ENCODE assay signal across 9 mouse cellular contexts in the genomic region with DNA sequence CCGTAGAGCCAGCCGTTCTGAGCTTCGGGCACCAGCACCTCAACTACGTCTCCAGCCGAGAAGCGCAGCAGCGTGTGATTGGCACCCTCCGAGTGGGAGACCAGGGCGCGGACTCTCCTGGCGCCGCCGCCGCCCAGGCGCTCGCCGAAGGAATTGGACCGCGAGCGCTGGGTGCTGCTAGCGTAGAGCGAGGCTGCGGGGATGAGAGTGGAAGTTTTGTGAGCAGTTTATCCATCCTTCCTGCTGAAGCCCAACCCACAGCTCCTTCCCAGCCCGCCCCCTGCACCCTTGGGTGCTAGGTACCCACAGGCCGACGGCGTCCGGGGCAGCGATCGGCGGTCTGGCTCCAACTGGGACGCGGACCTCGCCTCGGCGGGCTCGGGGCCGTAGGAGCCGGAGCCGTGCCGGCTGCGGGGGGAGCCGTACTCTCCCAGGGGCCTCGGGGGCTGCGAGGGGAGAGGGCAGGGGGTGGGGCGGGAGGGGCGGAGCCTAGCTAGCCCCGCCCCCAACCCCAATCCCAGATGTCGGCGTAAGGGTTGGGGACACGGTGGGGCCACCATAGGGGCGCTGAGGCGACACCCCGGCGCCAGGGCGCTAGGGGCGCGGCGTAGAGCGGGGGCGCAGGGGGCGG. TPM values are rescaled to one million over a fixed set of nuclear protein-coding genes. Genes with fewer than 3 reads are reported as not detected.
DNase-seq lines count a peak whose midpoint lies in the region; ATAC-seq and TF ChIP-seq lines count a peak whose summit lies in the region.
"Had no signal": no experiment of that assay in that cellular context is flagged by ENCODE, and none has a peak within 500 bp of the region (broad histone marks: within the 10 kb centered on the region; RNA-seq: fewer than 3 reads in every experiment).

No protein-coding gene starts in this region.

- peak overlapping the region; percentile 100 for H3K4me2 ChIP-seq in kidney, embryonic 16.5 days (replicated peaks; ENCODE audit: low read depth, low read length)
- H3K4me2 ChIP-seq in stomach, postnatal 0 days (replicated peaks; ENCODE audit: low read depth) = peak overlapping the region; percentile 100

- peaks cover 29% of the 10 kb centered on the region for H3K4me1 ChIP-seq in kidney, embryonic 16.5 days (ENCODE audit: insufficient read depth, low read length)
- H3K4me1 ChIP-seq in stomach, postnatal 0 days (replicated peaks; ENCODE audit: control insufficient read depth, insufficient read depth) = peaks cover 5% of the 10 kb centered on the region; the same call in 1 of the 2 replicates

- H3K4me3 ChIP-seq in left cerebral cortex, adult 2 months = peak overlapping the region; percentile 47
- H3K4me3 ChIP-seq in kidney, embryonic 16.5 days (ENCODE audit: low read length) = peak overlapping the region; percentile 66
- H3K4me3 ChIP-seq in stomach, postnatal 0 days (ENCODE audit: low read depth, low read length) = peak overlapping the region; percentile 56

- WGBS in kidney, embryonic 16.5 days = under 1% methylated on average over 37 of the region's 62 CpGs
- 1% methylated on average over 42 of the region's 62 CpGs for WGBS in stomach, postnatal 0 days

- peak; percentile 85 for ATAC-seq in frontal cortex, adult (ENCODE audit: low TSS enrichment)
- ATAC-seq in kidney, embryonic 16.5 days (ENCODE audit: low FRiP score, low TSS enrichment) = peak; percentile 58
- peak; percentile 63 for ATAC-seq in stomach, postnatal 0 days (ENCODE audit: low FRiP score, low TSS enrichment)

- intact Hi-C loops in left cerebral cortex, adult 2 months (cut with DNase I) = loop anchor here (5.0 kb wide), 1 partner anchor 191 kb away; no protein-coding TSS in a partner anchor

- no peaks in the 10 kb centered on the region for H3K36me3 ChIP-seq in kidney, embryonic 16.5 days (ENCODE audit: insufficient read depth, low read length)
- no peaks in the 10 kb centered on the region for H3K36me3 ChIP-seq in stomach, postnatal 0 days (ENCODE audit: control insufficient read depth, insufficient read depth, low read length)

- H3K27ac ChIP-seq in left cerebral cortex, adult 2 months = 0 out of 2 replicates have a peak overlapping the region, but pooled peaks have one; percentile 3
- H3K27ac ChIP-seq in kidney, embryonic 16.5 days (ENCODE audit: low read length) = no peak overlapping the region
- H3K27ac ChIP-seq in stomach, postnatal 0 days (replicated peaks) = peak overlapping the region; percentile 30
- H3K27ac ChIP-seq: macrophage had no signal

- H3K27me3 ChIP-seq in kidney, embryonic 16.5 days (ENCODE audit: insufficient read depth, low read length) = peaks cover 31% of the 10 kb centered on the region; the same call in 1 of the 2 replicates
- no peaks in the 10 kb centered on the region for H3K27me3 ChIP-seq in stomach, postnatal 0 days (ENCODE audit: control insufficient read depth, insufficient read depth, low read length)

- DNase-seq in left cerebral cortex, adult 2 months (ENCODE audit: extremely low spot score in 1 of 2, low spot score in 2 of 2) = peak; percentile 37 to 59
- DNase-seq in left cerebral cortex, adult 8-10 months (ENCODE audit: low spot score in 2 of 2) = no peak
- DNase-seq in brain, embryonic 14.5 days (ENCODE audit: low read depth) = peak; percentile 35
- peak; percentile 12 for DNase-seq in mesoderm, embryonic 11.5 days (ENCODE audit: low read depth, low spot score)
- DNase-seq in stomach, postnatal 0 days (ENCODE audit: low spot score) = peak; percentile 63
- DNase-seq in cerebellum, adult 8-10 months = no peak

- peak overlapping the region; percentile 75 for H3K9ac ChIP-seq in kidney, embryonic 16.5 days (replicated peaks; ENCODE audit: low read length)
- peak overlapping the region; percentile 63 for H3K9ac ChIP-seq in stomach, postnatal 0 days (ENCODE audit: low read length)

- no peak for TF ChIP-seq POLR2A in brain, embryonic 14.5 days (IDR thresholded peaks at IDR 0.05; ENCODE audit: borderline replicate concordance, extremely low read depth, insufficient read depth, insufficient read length, poor library complexity, severe bottlenecking)

- no peaks in the 10 kb centered on the region; the same call in 1 of the 2 replicates for H3K9me3 ChIP-seq in kidney, embryonic 16.5 days (ENCODE audit: low read length)
- no peaks in the 10 kb centered on the region for H3K9me3 ChIP-seq in stomach, postnatal 0 days (ENCODE audit: control insufficient read depth, low read length)

- TF ChIP-seq EP300 in stomach, postnatal 0 days (optimal IDR thresholded peaks at IDR 0.05) = no peak

- TF ChIP-seq CTCF in left cerebral cortex, adult 2 months (IDR thresholded peaks at IDR 0.05) = no peak
- no peak for TF ChIP-seq CTCF in brain, embryonic 14.5 days (IDR thresholded peaks at IDR 0.05; ENCODE audit: borderline replicate concordance, extremely low read depth, insufficient read depth, insufficient read length)
- no peak for TF ChIP-seq CTCF in stomach, postnatal 0 days (IDR thresholded peaks at IDR 0.05; ENCODE audit: low read depth)

RNA-seq across cellular contexts. Expression of a gene that starts 6.6 kb away (rescaled TPM):
- total RNA-seq in left cerebral cortex, adult 2 months (2021) = under 1 TPM in 1 of 2 experiments, not detected in 1; 0.25 TPM
- under 1 TPM in 3 of 4 experiments, not detected in 1; 0.53 to 0.91 (median 0.57) TPM for total RNA-seq in left cerebral cortex, adult 8-10 months (2022)
- 0.37 and 0.50 TPM in 2 replicates for polyA plus RNA-seq in brain, embryonic 14.5 days (2012; rRNA removed)
- 0.24 and 0.30 TPM in 2 replicates for polyA plus RNA-seq in kidney, embryonic 16.5 days (2015; fragmentation: Nextera tagmentation; extraction: Ambion mirVana)
- 0.10 and 0.12 TPM in 2 replicates for polyA plus RNA-seq in stomach, postnatal 0 days (2015; fragmentation: Nextera tagmentation; extraction: Ambion mirVana)
- polyA plus RNA-seq: macrophage had no signal

RNA-seq across cellular contexts. Expression of a gene that starts 24.1 kb away (rescaled TPM):
- 1 to 10 TPM; 5.9 to 6.4 TPM for total RNA-seq in left cerebral cortex, adult 2 months (2021)
- total RNA-seq in left cerebral cortex, adult 8-10 months (2022) = 10 to 100 TPM in 3 of 4 experiments, 1 to 10 TPM in 1; 3.1 to 14.2 (median 11.4) TPM
- polyA plus RNA-seq in brain, embryonic 14.5 days (2012; rRNA removed) = 1.8 and 2.9 TPM in 2 replicates
- 12.5 and 17.7 TPM in 2 replicates for polyA plus RNA-seq in kidney, embryonic 16.5 days (2015; fragmentation: Nextera tagmentation; extraction: Ambion mirVana)
- polyA plus RNA-seq in stomach, postnatal 0 days (2015; fragmentation: Nextera tagmentation; extraction: Ambion mirVana) = 4.1 and 4.9 TPM in 2 replicates
- polyA plus RNA-seq: macrophage had no signal

RNA-seq across cellular contexts. Expression of a gene that starts 32.0 kb away (rescaled TPM):
- 1 to 10 TPM; 1.0 TPM for total RNA-seq in left cerebral cortex, adult 2 months (2021)
- 1 to 10 TPM in 1 of 4 experiments, under 1 TPM in 3; 0.18 to 1.2 (median 0.63) TPM for total RNA-seq in left cerebral cortex, adult 8-10 months (2022)
- polyA plus RNA-seq in brain, embryonic 14.5 days (2012; rRNA removed) = 1.9 and 2.5 TPM in 2 replicates
- polyA plus RNA-seq in kidney, embryonic 16.5 days (2015; fragmentation: Nextera tagmentation; extraction: Ambion mirVana) = 0.55 and 0.72 TPM in 2 replicates
- polyA plus RNA-seq in stomach, postnatal 0 days (2015; fragmentation: Nextera tagmentation; extraction: Ambion mirVana) = 0.23 and 0.27 TPM in 2 replicates
- polyA plus RNA-seq: macrophage had no signal

RNA-seq across cellular contexts. Expression of a gene that starts 32.2 kb away (rescaled TPM):
- 10 to 100 TPM; 55.7 to 57.8 TPM for total RNA-seq in left cerebral cortex, adult 2 months (2021)
- 10 to 100 TPM; 47.2 to 56.8 (median 52.7) TPM for total RNA-seq in left cerebral cortex, adult 8-10 months (2022)
- 102 and 109 TPM in 2 replicates for polyA plus RNA-seq in brain, embryonic 14.5 days (2012; rRNA removed)
- polyA plus RNA-seq in kidney, embryonic 16.5 days (2015; fragmentation: Nextera tagmentation; extraction: Ambion mirVana) = 56.9 and 57.8 TPM in 2 replicates
- polyA plus RNA-seq in stomach, postnatal 0 days (2015; fragmentation: Nextera tagmentation; extraction: Ambion mirVana) = 25.7 and 26.7 TPM in 2 replicates

Comparison
In these comparisons a context has a peak if more than half of its experiments do, and no peak if none do; other contexts are left out.
1. DNase-seq: peak in left cerebral cortex, adult 2 months (2 of 2), brain, embryonic 14.5 days (single experiment), mesoderm, embryonic 11.5 days (single experiment) and stomach, postnatal 0 days (single experiment); none in left cerebral cortex, adult 8-10 months (0 of 2) and cerebellum, adult 8-10 months (single experiment).
2. Peak in every context shown above with its lines, with median percentiles within 50 percentile points of each other: H3K4me3 ChIP-seq and ATAC-seq.